Mouse (Mus musculus): ENCODE measurements around the gene Scn4b. TPM values are rescaled to one million over a fixed set of nuclear protein-coding genes. Genes with fewer than 3 reads are reported as not detected.

Scn4b gene
- polyA plus RNA-seq (2014; fragmentation: Illumina TruSeq; extraction: RNeasy Lipid Tissue Mini Kit (QIAGEN cat#74804); ENCODE audit: low read depth, low replicate concordance), result 0.64 TPM

GRCm38 (mm10) chr9:45138191-45139032 is at the start of gene Scn4b:
Scn4b (plus strand) TSS chr9:45138395.

GRCm38 (mm10) chr9:45117741-45118431 is 20.3 kb upstream of the Scn4b start, which contains the start of gene Scn2b:
Scn2b (plus strand) TSS chr9:45117782.

GRCm38 (mm10) chr9:45181770-45182169 is 43.6 kb downstream of the Scn4b start, which contains the start of gene BC049352:
BC049352 (plus strand) TSS chr9:45182007.

Other genes with a start within 250 kb of the Scn4b start
- gene Atp5l, start 217.7 kb upstream of the Scn4b start, polyA plus RNA-seq (2014; fragmentation: Illumina TruSeq; extraction: RNeasy Lipid Tissue Mini Kit (QIAGEN cat#74804); ENCODE audit: low read depth, low replicate concordance), result 425 TPM
- 123 TPM for gene Ube4a, start 172.8 kb upstream of the Scn4b start, polyA plus RNA-seq (2014; fragmentation: Illumina TruSeq; extraction: RNeasy Lipid Tissue Mini Kit (QIAGEN cat#74804); ENCODE audit: low read depth, low replicate concordance)
- 1.0 TPM for gene Cd3g, start 158.0 kb upstream of the Scn4b start, polyA plus RNA-seq (2014; fragmentation: Illumina TruSeq; extraction: RNeasy Lipid Tissue Mini Kit (QIAGEN cat#74804); ENCODE audit: low read depth, low replicate concordance)
- not detected for gene Cd3d, start 156.6 kb upstream of the Scn4b start, polyA plus RNA-seq (2014; fragmentation: Illumina TruSeq; extraction: RNeasy Lipid Tissue Mini Kit (QIAGEN cat#74804); ENCODE audit: low read depth, low replicate concordance)
- not detected for gene Cd3e, start 128.8 kb upstream of the Scn4b start, polyA plus RNA-seq (2014; fragmentation: Illumina TruSeq; extraction: RNeasy Lipid Tissue Mini Kit (QIAGEN cat#74804); ENCODE audit: low read depth, low replicate concordance)
- 13.9 TPM for gene Mpzl2, start 98.6 kb upstream of the Scn4b start, polyA plus RNA-seq (2014; fragmentation: Illumina TruSeq; extraction: RNeasy Lipid Tissue Mini Kit (QIAGEN cat#74804); ENCODE audit: low read depth, low replicate concordance)
- 10.4 TPM for gene Mpzl3, start 83.2 kb upstream of the Scn4b start, polyA plus RNA-seq (2014; fragmentation: Illumina TruSeq; extraction: RNeasy Lipid Tissue Mini Kit (QIAGEN cat#74804); ENCODE audit: low read depth, low replicate concordance)
- 3.7 TPM for gene Jaml, start 59.2 kb upstream of the Scn4b start, polyA plus RNA-seq (2014; fragmentation: Illumina TruSeq; extraction: RNeasy Lipid Tissue Mini Kit (QIAGEN cat#74804); ENCODE audit: low read depth, low replicate concordance)
- 2.4 TPM for gene Scn2b, start 20.6 kb upstream of the Scn4b start, polyA plus RNA-seq (2014; fragmentation: Illumina TruSeq; extraction: RNeasy Lipid Tissue Mini Kit (QIAGEN cat#74804); ENCODE audit: low read depth, low replicate concordance)
- not detected for gene BC049352, start 43.6 kb downstream of the Scn4b start, polyA plus RNA-seq (2014; fragmentation: Illumina TruSeq; extraction: RNeasy Lipid Tissue Mini Kit (QIAGEN cat#74804); ENCODE audit: low read depth, low replicate concordance)
- gene Tmprss4, start 65.7 kb downstream of the Scn4b start, polyA plus RNA-seq (2014; fragmentation: Illumina TruSeq; extraction: RNeasy Lipid Tissue Mini Kit (QIAGEN cat#74804); ENCODE audit: low read depth, low replicate concordance), result not detected
- gene Il10ra, start 130.8 kb downstream of the Scn4b start, polyA plus RNA-seq (2014; fragmentation: Illumina TruSeq; extraction: RNeasy Lipid Tissue Mini Kit (QIAGEN cat#74804); ENCODE audit: low read depth, low replicate concordance), result 0.82 TPM
- gene Tmprss13, start 180.7 kb downstream of the Scn4b start, polyA plus RNA-seq (2014; fragmentation: Illumina TruSeq; extraction: RNeasy Lipid Tissue Mini Kit (QIAGEN cat#74804); ENCODE audit: low read depth, low replicate concordance), result 0.35 TPM
- gene Fxyd6, start 231.8 kb downstream of the Scn4b start, polyA plus RNA-seq (2014; fragmentation: Illumina TruSeq; extraction: RNeasy Lipid Tissue Mini Kit (QIAGEN cat#74804); ENCODE audit: low read depth, low replicate concordance), result 20.9 TPM

Data from adrenal gland, adult 10 weeks (tissue).